Mouse (Mus musculus) liver, adult 2 months (tissue): ENCODE data around the gene Cd63.

Experiments used
- CTCF ChIP-seq: fragments of 200-500 bp; IDR thresholded peaks from 2 replicates; pipeline ENCODE4 v1.5.1; 2011; ENCODE audit warnings: low read depth, low read length, control low read depth
- POLR2A ChIP-seq: fragments of 200-500 bp; IDR thresholded peaks from 2 replicates; pipeline ENCODE4 v1.6.1; 2011; ENCODE audit warnings: low read length, control low read depth; ENCODE audit not compliant: insufficient read depth; ENCODE audit errors: extremely low read depth

- TF ChIP-seq CTCF (no peak), POLR2A (no peak)
Observed at GRCm38 (mm10) chr10:128891296-128892094, 9.3 kb upstream of the Cd63 start, which contains the start of gene Gdf11.
